Mouse (Mus musculus): ENCODE data around the gene Slc7a6.

DNA sequence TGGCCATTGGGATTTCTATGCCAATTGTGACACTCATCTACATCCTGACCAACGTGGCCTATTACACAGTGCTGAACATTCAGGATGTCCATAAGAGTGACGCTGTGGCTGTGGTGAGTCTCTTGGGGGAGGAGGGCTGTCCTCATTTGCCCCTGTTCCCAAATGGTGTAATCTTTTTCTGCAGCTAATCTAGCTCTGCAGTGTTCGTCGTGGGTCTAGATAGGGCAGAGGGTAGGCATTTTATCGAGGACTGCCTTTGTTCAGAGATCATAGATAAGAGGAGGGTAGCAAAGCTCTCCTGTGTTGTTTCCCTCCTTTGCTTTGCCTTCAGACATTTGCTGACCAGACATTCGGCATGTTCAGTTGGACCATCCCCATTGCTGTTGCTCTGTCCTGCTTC, 24.5 kb downstream of the Slc7a6 start:
- TF ChIP-seq CTCF (IDR thresholded peaks at IDR 0.05; ENCODE audit: borderline replicate concordance, control insufficient read depth, extremely low read depth, insufficient read depth, low read length, poor library complexity): no peak
- TF ChIP-seq POLR2A (IDR thresholded peaks at IDR 0.05; ENCODE audit: control insufficient read depth, extremely low read depth, insufficient read depth, low read length, poor library complexity): no peak
